Mouse (Mus musculus) liver, embryonic 14.5 days (tissue): ENCODE results near the gene Speer4f1.
"Not testable (repeated sequence)": the region's sequence is repeated elsewhere in the genome, so short reads cannot be mapped to it uniquely, and the experiment has no call there.

Source experiments
- CTCF ChIP-seq: IDR thresholded peaks from 2 replicates; pipeline ENCODE4 v1.5.1; 2016; ENCODE audit warnings: antibody characterized with exemption, low read depth, control low read depth
- EP300 ChIP-seq: IDR thresholded peaks from 2 replicates; pipeline ENCODE4 v1.6.1; 2016; ENCODE audit warnings: antibody characterized with exemption, low read depth

DNA sequence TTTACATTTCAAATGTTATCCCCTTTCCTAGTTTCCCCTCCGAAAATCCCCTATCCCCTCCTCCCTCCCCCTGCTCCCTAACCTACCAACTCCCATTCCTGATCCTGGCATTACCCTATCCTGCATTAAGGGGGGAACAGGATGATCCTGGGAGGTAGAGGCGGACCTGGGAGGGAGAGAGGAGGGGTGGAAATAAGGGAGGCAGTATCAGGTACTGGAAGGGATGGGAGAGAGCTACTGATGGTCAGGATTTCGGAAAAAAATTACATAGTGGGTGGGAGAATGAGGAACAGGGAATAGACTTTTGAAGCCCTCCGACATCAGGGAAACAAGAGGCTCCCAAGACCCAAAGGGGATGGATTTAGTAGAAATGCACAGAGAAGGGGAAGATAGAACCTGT lies 7.8 kb upstream of the Speer4f1 start:
- TF ChIP-seq CTCF, EP300: not testable (repeated sequence)
